In genomic region chr2:144550529-144550928, GRCm38 (mm10) we compare ENCODE assay signal across 8 mouse cellular contexts. TPM values are rescaled to one million over a fixed set of nuclear protein-coding genes. Genes with fewer than 3 reads are reported as not detected.
DNase-seq lines count a peak whose midpoint lies in the region; ATAC-seq and TF ChIP-seq lines count a peak whose summit lies in the region.

Rbbp9 (minus strand) TSS chr2:144550869.

- peak; percentile 91 for DNase-seq in R1 (ENCODE audit: low read depth, low spot score)
- peak; percentile 80 to 81 for DNase-seq in cerebellum, postnatal 10 days
- DNase-seq in frontal cortex, postnatal 10 days (ENCODE audit: low spot score in 2 of 2): peak; percentile 40 to 58
- peak; percentile 83 for DNase-seq in hindbrain, embryonic 11.5 days (ENCODE audit: low spot score)
- peak; percentile 55 for DNase-seq in layer of hippocampus, adult 9-10 months (ENCODE audit: low spot score)
- DNase-seq in lung, embryonic 14.5 days: peak; percentile 88
- DNase-seq in thymus, postnatal 0 days (ENCODE audit: low spot score): peak; percentile 62

- H3K27ac ChIP-seq in hindbrain, embryonic 11.5 days (ENCODE audit: low read depth, low read length): peak within 1 kb of the TSS; percentile 43; the same call in 1 of the 2 replicates
- peak within 1 kb of the TSS; percentile 88 for H3K27ac ChIP-seq in lung, embryonic 14.5 days (ENCODE audit: low read depth)

- H3K4me1 ChIP-seq in hindbrain, embryonic 11.5 days (replicated peaks; ENCODE audit: control insufficient read depth, insufficient read depth, low read length): no peaks in the 10 kb centered on the region
- peaks cover 4% of the 10 kb centered on the region; the same call in 1 of the 2 replicates for H3K4me1 ChIP-seq in lung, embryonic 14.5 days (ENCODE audit: insufficient read depth)

- peak within 1 kb of the TSS; percentile 40 for H3K4me2 ChIP-seq in hindbrain, embryonic 11.5 days (replicated peaks; ENCODE audit: low read depth, low read length)
- H3K4me2 ChIP-seq in lung, embryonic 14.5 days: peak within 1 kb of the TSS; percentile 74

- H3K36me3 ChIP-seq in hindbrain, embryonic 11.5 days (ENCODE audit: control insufficient read depth, insufficient read depth, low read length): no peaks in the 10 kb centered on the region
- H3K36me3 ChIP-seq in lung, embryonic 14.5 days (ENCODE audit: insufficient read depth): peaks cover 22% of the 10 kb centered on the region; the same call in 1 of the 2 replicates

- H3K9me3 ChIP-seq in hindbrain, embryonic 11.5 days (ENCODE audit: control insufficient read depth, low read length): no peaks in the 10 kb centered on the region
- no peaks in the 10 kb centered on the region for H3K9me3 ChIP-seq in lung, embryonic 14.5 days (ENCODE audit: low read depth, low read length)

- peak; percentile 99 for ATAC-seq in hindbrain, embryonic 11.5 days (ENCODE audit: low FRiP score)
- ATAC-seq in lung, embryonic 14.5 days (ENCODE audit: insufficient read depth): peak; percentile 95
- peak; percentile 80 for ATAC-seq in neutrophil, adult 5-6 weeks (ENCODE audit: extremely low read depth, insufficient number of reproducible peaks, low FRiP score, poor library complexity, severe bottlenecking)

- TF ChIP-seq CTCF in lung, embryonic 14.5 days (IDR thresholded peaks at IDR 0.05; ENCODE audit: low read depth): no peak

- no peaks in the 10 kb centered on the region for H3K27me3 ChIP-seq in hindbrain, embryonic 11.5 days (ENCODE audit: control insufficient read depth, insufficient read depth, low read length)
- no peaks in the 10 kb centered on the region for H3K27me3 ChIP-seq in lung, embryonic 14.5 days (ENCODE audit: insufficient read depth, low read length)

- WGBS in hindbrain, embryonic 11.5 days: under 1% methylated on average over 17 of the region's 17 CpGs
- WGBS in lung, embryonic 14.5 days: under 1% methylated on average over 17 of the region's 17 CpGs

- H3K9ac ChIP-seq in hindbrain, embryonic 11.5 days (ENCODE audit: low read depth, low read length): peak within 1 kb of the TSS; percentile 72
- peak within 1 kb of the TSS; percentile 80 for H3K9ac ChIP-seq in lung, embryonic 14.5 days

- peak within 1 kb of the TSS; percentile 54 for H3K4me3 ChIP-seq in hindbrain, embryonic 11.5 days (ENCODE audit: low read depth, low read length)
- H3K4me3 ChIP-seq in lung, embryonic 14.5 days (ENCODE audit: low read depth, low read length): peak within 1 kb of the TSS; percentile 67

RNA-seq across cellular contexts. Expression of gene Rbbp9, which starts in this region (rescaled TPM):
- polyA plus RNA-seq in hindbrain, embryonic 11.5 days (2014; fragmentation: Nextera tagmentation; extraction: Ambion mirVana): 67.1 and 70.3 TPM in 2 replicates
- polyA plus RNA-seq in lung, embryonic 14.5 days (2014; fragmentation: Nextera tagmentation; extraction: Ambion mirVana): 60.4 and 64.1 TPM in 2 replicates
- total RNA-seq in neutrophil, adult 5-6 weeks (2017): 6.8 and 7.4 TPM in 2 replicates
- 18.6 and 21.0 TPM in 2 replicates for polyA plus RNA-seq in thymus, postnatal 0 days (2015; fragmentation: Nextera tagmentation; extraction: Ambion mirVana)

Comparison
In these comparisons a context has a peak if more than half of its experiments do, and no peak if none do; other contexts are left out.
1. Peak in every context shown above with its lines: DNase-seq, ATAC-seq, H3K4me3 ChIP-seq and H3K27ac ChIP-seq.